Mouse (Mus musculus) MEL (cell line): ENCODE results near the gene 6330409D20Rik. TPM values are rescaled to one million over a fixed set of nuclear protein-coding genes. Genes with fewer than 3 reads are reported as not detected.

Source experiments
- DNase-seq: peaks from one replicate; pipeline ENCODE4 v3.0.0; 2011; ENCODE audit warnings: low read depth, low spot score
- H3K27ac ChIP-seq: 2 replicates; pipeline ENCODE4 v1.5.1; 2012; ENCODE audit warnings: low read depth, mild to moderate bottlenecking, control low read depth, low read length, moderate library complexity; ENCODE audit not compliant: control insufficient read depth
- H3K27me3 ChIP-seq, 2 experiments: fragments of 150-350 bp in 1 of 2; sonication (generic) in 1 of 2; 2 replicates each; pipeline ENCODE4 v1.6.1; 2012; ENCODE audit warnings: low read length in 2 of 2, mild to moderate bottlenecking in 2 of 2, improper control_type of control experiment in 1 of 2, moderate library complexity in 1 of 2; ENCODE audit not compliant: insufficient read depth in 2 of 2, control insufficient read depth in 1 of 2
- H3K36me3 ChIP-seq, 2 experiments: 2 replicates each; pipeline ENCODE4 v1.6.1; 2012 to 2014; ENCODE audit warnings: low read length in 2 of 2, improper control_type of control experiment in 1 of 2, inconsistent platforms in 1 of 2, mild to moderate bottlenecking in 1 of 2; ENCODE audit not compliant: insufficient read depth in 2 of 2, control insufficient read depth in 1 of 2
- H3K4me1 ChIP-seq, 2 experiments: fragments of 150-350 bp in 1 of 2; sonication (generic) in 1 of 2; 2 replicates each; pipeline ENCODE4 v1.6.1; 2012; ENCODE audit warnings: low read length in 2 of 2, improper control_type of control experiment in 1 of 2, mild to moderate bottlenecking in 1 of 2; ENCODE audit not compliant: insufficient read depth in 2 of 2, control insufficient read depth in 1 of 2
- H3K4me3 ChIP-seq, 2 experiments: fragments of 150-350 bp in 1 of 2; sonication (generic) in 1 of 2; 2 replicates each; pipeline ENCODE4 v1.5.1; 2012; ENCODE audit warnings: low read depth in 2 of 2, low read length in 2 of 2, mild to moderate bottlenecking in 2 of 2, moderate library complexity in 2 of 2, control low read depth in 1 of 2, improper control_type of control experiment in 1 of 2; ENCODE audit not compliant: control insufficient read depth in 1 of 2, insufficient read depth in 1 of 2
- H3K79me2 ChIP-seq: 2 replicates; pipeline ENCODE4 v1.6.1; 2012; ENCODE audit warnings: mild to moderate bottlenecking, low read length, moderate library complexity; ENCODE audit not compliant: control insufficient read depth, poor library complexity, insufficient read depth
- H3K9ac ChIP-seq: 2 replicates; pipeline ENCODE4 v1.6.1; 2012; ENCODE audit warnings: low read depth, mild to moderate bottlenecking, control low read depth, low read length, moderate library complexity; ENCODE audit not compliant: control insufficient read depth, poor library complexity, severe bottlenecking
- H3K9me3 ChIP-seq: fragments of 150-350 bp; sonication (generic); replicated peaks from 2 replicates; pipeline ENCODE4 v1.6.1; 2012; ENCODE audit warnings: mild to moderate bottlenecking, low read length, improper control_type of control experiment, moderate library complexity; ENCODE audit not compliant: insufficient read depth
- CHD1 ChIP-seq: IDR thresholded peaks from 2 replicates; pipeline ENCODE4 v1.6.1; 2012; ENCODE audit warnings: low read depth, mild to moderate bottlenecking, inconsistent platforms, low read length, improper control_type of control experiment
- CHD2 ChIP-seq: IDR thresholded peaks from 2 replicates; pipeline ENCODE4 v1.6.1; 2011; ENCODE audit warnings: low read length, improper control_type of control experiment
- CTCF ChIP-seq, 3 experiments: IDR thresholded peaks in 2 of 3; conservative IDR thresholded peaks in 1 of 3; 2 replicates each; pipeline ENCODE4 v1.5.1; 2011 to 2012; ENCODE audit warnings: low read length in 3 of 3, low read depth in 2 of 3, mild to moderate bottlenecking in 2 of 3, improper control_type of control experiment in 1 of 3, inconsistent platforms in 1 of 3, mixed read lengths in 1 of 3, moderate library complexity in 1 of 3; ENCODE audit not compliant: control insufficient read depth in 1 of 3, insufficient read depth in 1 of 3, poor library complexity in 1 of 3, severe bottlenecking in 1 of 3
- ELF1 ChIP-seq: IDR thresholded peaks from 2 replicates; pipeline ENCODE4 v1.6.1; 2014; ENCODE audit warnings: low read depth, mild to moderate bottlenecking, inconsistent platforms, low read length, improper control_type of control experiment, moderate library complexity
- EP300 ChIP-seq, 2 experiments: IDR thresholded peaks; 2 replicates each; pipeline ENCODE4 v1.6.1; 2011; ENCODE audit warnings: improper control_type of control experiment in 2 of 2, low read length in 2 of 2, low read depth in 1 of 2, mild to moderate bottlenecking in 1 of 2
- ETS1 ChIP-seq: IDR thresholded peaks from 2 replicates; pipeline ENCODE4 v1.6.1; 2012; ENCODE audit warnings: low read depth, mild to moderate bottlenecking, inconsistent platforms, low read length, improper control_type of control experiment, moderate library complexity
- GABPA ChIP-seq: IDR thresholded peaks from 2 replicates; pipeline ENCODE4 v1.6.1; 2012; ENCODE audit warnings: low read depth, mild to moderate bottlenecking, inconsistent platforms, low read length, improper control_type of control experiment, moderate library complexity
- GATA1 ChIP-seq: IDR thresholded peaks from 2 replicates; pipeline ENCODE4 v1.6.1; 2011; ENCODE audit warnings: low read depth, low read length, improper control_type of control experiment
- HCFC1 ChIP-seq: IDR thresholded peaks from 2 replicates; pipeline ENCODE4 v1.6.1; 2012; ENCODE audit warnings: low read depth, mild to moderate bottlenecking, inconsistent platforms, low read length, improper control_type of control experiment, moderate library complexity
- JUND ChIP-seq: IDR thresholded peaks from 2 replicates; pipeline ENCODE4 v1.6.1; 2011; ENCODE audit warnings: low read depth, mild to moderate bottlenecking, improper control_type of control experiment, low read length
- KAT2A ChIP-seq: conservative IDR thresholded peaks from 2 replicates; pipeline ENCODE4 v1.6.1; 2012; ENCODE audit warnings: low read depth, low read length, improper control_type of control experiment, inconsistent platforms
- MAFK ChIP-seq: IDR thresholded peaks from 2 replicates; pipeline ENCODE4 v1.6.1; 2011; ENCODE audit warnings: low read depth, mild to moderate bottlenecking, low read length, improper control_type of control experiment, borderline replicate concordance
- MAX ChIP-seq: IDR thresholded peaks from 2 replicates; pipeline ENCODE4 v1.6.1; 2011; ENCODE audit warnings: low read length, improper control_type of control experiment
- MEF2A ChIP-seq: IDR thresholded peaks from 2 replicates; pipeline ENCODE4 v1.6.1; 2014; ENCODE audit warnings: low read depth, mild to moderate bottlenecking, inconsistent platforms, low read length, improper control_type of control experiment; ENCODE audit not compliant: poor library complexity, insufficient replicate concordance, severe bottlenecking; ENCODE audit errors: extremely low read depth
- MXI1 ChIP-seq: IDR thresholded peaks from 2 replicates; pipeline ENCODE4 v1.6.1; 2011; ENCODE audit warnings: mild to moderate bottlenecking, low read depth, low read length, improper control_type of control experiment
- MYB ChIP-seq: IDR thresholded peaks from 2 replicates; pipeline ENCODE4 v1.6.1; 2011; ENCODE audit warnings: mild to moderate bottlenecking, low read depth, low read length, improper control_type of control experiment
- MYC ChIP-seq: IDR thresholded peaks from 2 replicates; pipeline ENCODE4 v1.6.1; 2011; ENCODE audit warnings: low read depth, mild to moderate bottlenecking, low read length, improper control_type of control experiment, moderate library complexity
- NELFE ChIP-seq: IDR thresholded peaks from 2 replicates; pipeline ENCODE4 v1.6.1; 2011; ENCODE audit warnings: low read depth, low read length, improper control_type of control experiment
- NRF1 ChIP-seq: IDR thresholded peaks from 2 replicates; pipeline ENCODE4 v1.6.1; 2014; ENCODE audit warnings: low read depth, mild to moderate bottlenecking, inconsistent platforms, low read length, improper control_type of control experiment, moderate library complexity; ENCODE audit not compliant: poor library complexity, insufficient read depth, severe bottlenecking
- POLR2A ChIP-seq, 2 experiments: IDR thresholded peaks; 2 replicates each; pipeline ENCODE4 v1.6.1; 2011 to 2012; ENCODE audit warnings: low read length in 2 of 2, mild to moderate bottlenecking in 2 of 2, control low read depth in 1 of 2, improper control_type of control experiment in 1 of 2, low read depth in 1 of 2, moderate library complexity in 1 of 2; ENCODE audit not compliant: control insufficient read depth in 1 of 2, insufficient read depth in 1 of 2, poor library complexity in 1 of 2
- POLR2AphosphoS2 ChIP-seq: IDR thresholded peaks from 2 replicates; pipeline ENCODE4 v1.6.1; 2011; ENCODE audit warnings: low read length, improper control_type of control experiment
- POLR2AphosphoS5 ChIP-seq: IDR thresholded peaks from 2 replicates; pipeline ENCODE4 v1.6.1; 2012; ENCODE audit warnings: low read depth, borderline replicate concordance, mild to moderate bottlenecking, inconsistent platforms, low read length, moderate library complexity, mixed read lengths
- RAD21 ChIP-seq: IDR thresholded peaks from 2 replicates; pipeline ENCODE4 v1.6.1; 2011; ENCODE audit warnings: mild to moderate bottlenecking, low read depth, low read length, improper control_type of control experiment
- RCOR1 ChIP-seq: IDR thresholded peaks from 2 replicates; pipeline ENCODE4 v1.6.1; 2012; ENCODE audit warnings: low read depth, mild to moderate bottlenecking, inconsistent platforms, low read length, improper control_type of control experiment
- SIN3A ChIP-seq: IDR thresholded peaks from 2 replicates; pipeline ENCODE4 v1.6.1; 2012; ENCODE audit warnings: low read length, improper control_type of control experiment, inconsistent platforms
- SMC3 ChIP-seq: IDR thresholded peaks from 2 replicates; pipeline ENCODE4 v1.6.1; 2011; ENCODE audit warnings: low read depth, low read length, improper control_type of control experiment
- TBP ChIP-seq: IDR thresholded peaks from 2 replicates; pipeline ENCODE4 v1.8.0; 2011; ENCODE audit warnings: low read depth, low read length, improper control_type of control experiment
- TCF12 ChIP-seq: IDR thresholded peaks from 2 replicates; pipeline ENCODE4 v1.6.1; 2014; ENCODE audit warnings: low read depth, mild to moderate bottlenecking, inconsistent platforms, low read length, improper control_type of control experiment, moderate library complexity
- UBTF ChIP-seq: IDR thresholded peaks from 2 replicates; pipeline ENCODE4 v1.6.1; 2012; ENCODE audit warnings: low read depth, mild to moderate bottlenecking, inconsistent platforms, low read length, improper control_type of control experiment, moderate library complexity, borderline replicate concordance; ENCODE audit not compliant: insufficient read depth
- USF1 ChIP-seq: IDR thresholded peaks from 2 replicates; pipeline ENCODE4 v1.6.1; 2014; ENCODE audit warnings: low read depth, mild to moderate bottlenecking, inconsistent platforms, low read length, improper control_type of control experiment, moderate library complexity
- ZMIZ1 ChIP-seq: IDR thresholded peaks from 2 replicates; pipeline ENCODE4 v1.6.1; 2012; ENCODE audit warnings: low read depth, mild to moderate bottlenecking, inconsistent platforms, low read length, improper control_type of control experiment, moderate library complexity
- polyA plus RNA-seq, 2 experiments: library from polyadenylated mRNA; stranded (reverse) in 1 of 2; unstranded in 1 of 2; fragments of >175 nt in 1 of 2; fragments of >200 nt in 1 of 2; gene quantifications; 2 replicates each; pipeline versions ENCODE4 v1.2.1 to v1.2.4; 2012; ENCODE audit warnings: low replicate concordance in 2 of 2, low read depth in 1 of 2; ENCODE audit not compliant: insufficient read length in 2 of 2, insufficient read depth in 1 of 2, missing spikeins in 1 of 2
- total RNA-seq: library from RNA; depleted of rRNA; stranded (reverse); fragments of 300-350 nt; gene quantifications from 2 replicates; pipeline ENCODE4 v1.2.3, GENCODE M21; 2012

6330409D20Rik gene
- total and polyA plus RNA-seq, 3 experiments: not detected

GRCm38 (mm10) chr2:32709521-32710137 lies 31.2 kb downstream of the 6330409D20Rik start:
- Histone ChIP-seq H3K79me2 (peaks cover 34% of the 10 kb centered on the region), H3K36me3 (peaks cover 14 to 29% of the 10 kb centered on the region in 2 experiments), H3K9me3 (no peaks in the 10 kb centered on the region), H3K27ac (no peak overlapping the region), H3K27me3 (no peaks in the 10 kb centered on the region), H3K9ac (no peak overlapping the region), H3K4me3 (no peak overlapping the region), H3K4me1 (peaks cover 14 to 25% of the 10 kb centered on the region in 2 experiments)
- DNase-seq: no peak
- TF ChIP-seq KAT2A (no peak), SMC3 (no peak), HCFC1 (no peak)

- Histone ChIP-seq H3K27ac (no peak overlapping the region), H3K27me3 (no peaks in the 10 kb centered on the region), H3K4me3 (no peak overlapping the region), H3K79me2 (peaks cover 34% of the 10 kb centered on the region), H3K9me3 (no peaks in the 10 kb centered on the region), H3K9ac (no peak overlapping the region), H3K36me3 (peaks cover 14 to 22% of the 10 kb centered on the region in 2 experiments), H3K4me1 (peaks cover 14 to 15% of the 10 kb centered on the region in 2 experiments)
- DNase-seq: peak; percentile 83
- TF ChIP-seq RCOR1 (no peak), HCFC1 (0 out of 2 replicates have a peak, but pooled peaks have one; percentile 32), CHD2 (no peak), POLR2AphosphoS5 (no peak), ELF1 (no peak), NRF1 (no peak), EP300 (IDR thresholded peaks at IDR 0.05; ENCODE audit: low read depth in 1 of 2, low read length in 2 of 2) (no peak), POLR2AphosphoS2 (no peak), SMC3 (peak; percentile 41), MEF2A (no peak), JUND (no peak), MXI1 (no peak), TCF12 (no peak), GABPA (no peak), CTCF (IDR thresholded peaks at IDR 0.05 in 2 of 3, conservative IDR thresholded peaks at IDR 0.05 in 1 of 3; ENCODE audit: control insufficient read depth in 1 of 3, insufficient read depth in 1 of 3, low read depth in 2 of 3, low read length in 3 of 3, poor library complexity in 1 of 3, severe bottlenecking in 1 of 3) (peak; percentile 78 to 92 (median 80)), ZMIZ1 (no peak), SIN3A (peak; percentile 40; the same call in 1 of the 2 replicates), MYB (no peak), UBTF (no peak), MAX (no peak), CHD1 (no peak), ETS1 (no peak), USF1 (no peak), TBP (no peak), NELFE (no peak), POLR2A (IDR thresholded peaks at IDR 0.05; ENCODE audit: control insufficient read depth in 1 of 2, insufficient read depth in 1 of 2, low read depth in 1 of 2, low read length in 2 of 2, poor library complexity in 1 of 2) (no peak), MYC (0 out of 2 replicates have a peak, but pooled peaks have one; percentile 41), RAD21 (peak; percentile 13), GATA1 (no peak), MAFK (no peak), KAT2A (no peak)
Observed at GRCm38 (mm10) chr2:32708643-32709042, 32.2 kb downstream of the 6330409D20Rik start.
